Mouse (Mus musculus) erythroblast, embryonic 14.5 days (primary cell): ENCODE results near the gene Minos1. TPM values are rescaled to one million over a fixed set of nuclear protein-coding genes. Genes with fewer than 3 reads are reported as not detected.

ENCODE experiments used
- H3K27me3 ChIP-seq: 2 replicates; pipeline ENCODE4 v1.6.1; 2012; ENCODE audit warnings: inconsistent platforms; ENCODE audit not compliant: control insufficient read depth
- H3K36me3 ChIP-seq: 2 replicates; pipeline ENCODE4 v1.6.1; 2012; ENCODE audit warnings: mild to moderate bottlenecking, inconsistent platforms; ENCODE audit not compliant: control insufficient read depth
- H3K4me1 ChIP-seq: 2 replicates; pipeline ENCODE4 v1.6.1; 2012; ENCODE audit warnings: inconsistent platforms; ENCODE audit not compliant: control insufficient read depth
- H3K4me3 ChIP-seq: replicated peaks from 2 replicates; pipeline ENCODE3; 2012; ENCODE audit warnings: moderate library complexity, mild to moderate bottlenecking, inconsistent platforms
- H3K9me3 ChIP-seq: 2 replicates; pipeline ENCODE4 v1.6.1; 2012; ENCODE audit warnings: low read length, inconsistent platforms, mixed read lengths; ENCODE audit not compliant: control insufficient read depth
- GATA1 ChIP-seq: IDR thresholded peaks from 2 replicates; pipeline ENCODE4 v1.6.1; 2012; ENCODE audit warnings: low read length, inconsistent platforms, mixed read lengths
- TAL1 ChIP-seq: IDR thresholded peaks from 3 replicates; pipeline ENCODE4 v1.6.1; 2012; ENCODE audit warnings: low read length, inconsistent platforms, mixed read lengths
- polyA plus RNA-seq: library from polyadenylated mRNA; stranded (reverse); fragments of >175 nt; gene quantifications from 2 replicates; pipeline ENCODE4 v1.2.3, GENCODE M21; 2012

The Minos1 gene
- polyA plus RNA-seq, 1 experiment, result 4.0 TPM

DNA sequence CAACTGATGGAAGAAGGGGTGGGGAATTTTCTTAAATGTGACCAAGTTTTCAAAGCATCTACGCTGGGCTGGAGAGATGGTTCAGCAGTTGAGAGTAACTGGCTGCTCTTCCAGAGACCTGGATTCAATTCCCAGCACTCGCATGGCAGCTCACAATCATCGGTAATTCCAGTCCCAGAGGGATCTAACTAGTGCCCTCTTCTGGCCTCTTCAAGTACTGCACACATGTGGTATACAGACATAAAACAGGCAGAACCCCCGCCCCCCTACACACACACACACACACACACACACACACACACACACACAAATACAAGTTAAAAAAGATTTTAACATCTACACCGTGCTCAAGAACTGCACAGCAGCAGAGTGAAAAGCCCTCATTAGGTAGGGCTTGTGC lies 15.2 kb downstream of the Minos1 start:
- Histone ChIP-seq H3K36me3 (peaks cover 12% of the 10 kb centered on the region), H3K4me3 (no peak overlapping the region), H3K27me3 (no peaks in the 10 kb centered on the region), H3K9me3 (no peaks in the 10 kb centered on the region), H3K4me1 (peaks cover 65% of the 10 kb centered on the region)
- TF ChIP-seq TAL1 (no peak), GATA1 (no peak)

DNA sequence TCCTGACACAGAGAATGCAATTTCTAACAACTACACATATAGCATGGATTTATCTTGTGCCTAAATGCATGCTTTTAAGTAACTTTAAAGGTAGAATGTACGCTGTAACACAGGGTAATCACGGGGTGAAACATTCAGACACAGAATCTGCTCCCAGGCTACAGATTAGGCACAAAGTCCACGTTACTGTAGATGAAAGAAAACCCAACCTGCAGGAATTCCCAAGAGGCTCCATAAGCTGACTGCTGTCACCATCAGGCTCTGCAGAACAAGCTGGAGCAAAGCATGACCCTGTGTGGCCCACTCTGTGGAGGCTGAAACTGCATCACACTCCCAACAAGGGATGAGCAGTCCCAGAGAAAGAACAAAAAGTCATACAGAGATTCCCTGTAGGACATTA lies 18.4 kb downstream of the Minos1 start:
- Histone ChIP-seq H3K4me3 (no peak overlapping the region), H3K9me3 (no peaks in the 10 kb centered on the region), H3K4me1 (peaks cover 50% of the 10 kb centered on the region), H3K27me3 (no peaks in the 10 kb centered on the region), H3K36me3 (peaks cover 21% of the 10 kb centered on the region)
- TF ChIP-seq GATA1 (no peak), TAL1 (no peak)

- Histone ChIP-seq H3K4me3 (no peak overlapping the region), H3K36me3 (peaks cover 25% of the 10 kb centered on the region), H3K9me3 (no peaks in the 10 kb centered on the region), H3K4me1 (peaks cover 40% of the 10 kb centered on the region), H3K27me3 (no peaks in the 10 kb centered on the region)
- no peak for TF ChIP-seq TAL1
- TF ChIP-seq GATA1, result no peak
Observed at GRCm38 (mm10) chr4:139111421-139111820, 19.5 kb downstream of the Minos1 start.

GRCm38 (mm10) chr4:139110858-139111257 lies 20.1 kb downstream of the Minos1 start:
- TF ChIP-seq TAL1, result no peak
- TF ChIP-seq GATA1, result no peak
- no peak overlapping the region for H3K4me3 ChIP-seq
- no peaks in the 10 kb centered on the region for H3K9me3 ChIP-seq
- peaks cover 34% of the 10 kb centered on the region for H3K4me1 ChIP-seq
- H3K27me3 ChIP-seq, result no peaks in the 10 kb centered on the region
- peaks cover 28% of the 10 kb centered on the region for H3K36me3 ChIP-seq

DNA sequence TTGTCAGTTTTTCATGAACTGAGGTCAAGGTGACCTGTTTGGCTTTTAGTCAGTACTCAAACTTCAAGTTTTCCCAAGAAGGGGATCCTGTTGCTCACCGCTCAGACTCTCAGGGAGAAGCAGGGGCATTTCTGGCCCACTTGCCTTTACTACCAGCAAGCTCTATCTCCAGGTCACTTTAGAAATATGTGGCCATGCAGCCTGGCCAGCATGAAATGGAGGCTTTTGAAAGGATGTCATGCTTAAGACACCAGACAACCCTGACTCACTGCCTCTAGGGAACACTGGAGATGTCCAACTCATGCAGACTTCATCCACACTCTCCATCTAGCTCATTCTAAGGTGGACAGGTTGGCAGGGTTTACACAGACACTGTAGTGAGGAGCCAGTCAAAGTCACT lies 25.5 kb downstream of the Minos1 start:
- Histone ChIP-seq H3K36me3 (peaks cover 64% of the 10 kb centered on the region), H3K4me3 (no peak overlapping the region), H3K9me3 (no peaks in the 10 kb centered on the region), H3K4me1 (peaks cover 7% of the 10 kb centered on the region), H3K27me3 (no peaks in the 10 kb centered on the region)
- TF ChIP-seq TAL1 (no peak), GATA1 (no peak)

DNA sequence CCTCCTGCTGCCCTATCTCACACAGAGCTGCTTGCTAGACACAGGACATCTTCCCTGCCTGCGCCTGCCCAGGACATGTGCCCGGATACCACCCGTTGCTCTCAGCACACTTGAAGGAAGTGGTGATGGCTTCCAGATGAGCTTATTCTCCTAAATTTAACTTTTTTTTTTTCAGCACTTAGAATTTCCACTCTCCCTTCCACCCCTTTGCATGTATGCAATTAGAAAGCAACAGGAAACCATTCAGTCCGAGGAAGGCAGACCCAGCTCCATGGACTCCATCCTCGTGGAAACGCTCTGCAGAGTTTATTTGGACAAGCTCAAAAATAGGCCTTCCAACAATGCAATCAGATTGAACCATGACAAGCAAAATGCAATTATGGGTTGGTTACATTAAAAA lies 29.4 kb downstream of the Minos1 start:
- H3K36me3 ChIP-seq, result peaks cover 50% of the 10 kb centered on the region
- no peaks in the 10 kb centered on the region for H3K27me3 ChIP-seq
- TF ChIP-seq GATA1 (no peak), TAL1 (no peak)
- H3K4me1 ChIP-seq, result no peaks in the 10 kb centered on the region
- no peak overlapping the region for H3K4me3 ChIP-seq
- H3K9me3 ChIP-seq, result no peaks in the 10 kb centered on the region

DNA sequence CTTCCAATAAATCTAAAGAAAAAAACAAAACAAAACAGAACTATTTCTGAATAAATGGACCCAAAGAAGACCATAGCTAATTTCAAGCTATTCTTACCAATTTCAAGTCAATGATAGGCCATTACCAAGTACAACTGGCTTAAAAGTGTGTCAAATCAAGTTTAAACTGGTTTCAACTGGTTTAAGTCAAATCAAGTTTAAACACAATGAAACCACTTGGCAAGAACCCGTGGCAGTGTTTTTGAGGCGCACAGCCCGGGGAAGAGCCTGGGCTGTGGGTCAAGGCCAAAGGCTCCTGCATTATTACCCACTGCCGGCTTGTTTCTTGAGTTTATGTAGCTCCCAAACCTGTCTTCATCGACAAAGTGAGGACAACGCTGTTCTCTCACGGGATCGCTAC lies 30.6 kb downstream of the Minos1 start:
- peaks cover 4% of the 10 kb centered on the region for H3K27me3 ChIP-seq
- peaks cover 43% of the 10 kb centered on the region for H3K36me3 ChIP-seq
- H3K4me3 ChIP-seq, result no peak overlapping the region
- TF ChIP-seq GATA1, result no peak
- no peak for TF ChIP-seq TAL1
- H3K4me1 ChIP-seq, result no peaks in the 10 kb centered on the region
- H3K9me3 ChIP-seq, result peaks cover 1% of the 10 kb centered on the region

DNA sequence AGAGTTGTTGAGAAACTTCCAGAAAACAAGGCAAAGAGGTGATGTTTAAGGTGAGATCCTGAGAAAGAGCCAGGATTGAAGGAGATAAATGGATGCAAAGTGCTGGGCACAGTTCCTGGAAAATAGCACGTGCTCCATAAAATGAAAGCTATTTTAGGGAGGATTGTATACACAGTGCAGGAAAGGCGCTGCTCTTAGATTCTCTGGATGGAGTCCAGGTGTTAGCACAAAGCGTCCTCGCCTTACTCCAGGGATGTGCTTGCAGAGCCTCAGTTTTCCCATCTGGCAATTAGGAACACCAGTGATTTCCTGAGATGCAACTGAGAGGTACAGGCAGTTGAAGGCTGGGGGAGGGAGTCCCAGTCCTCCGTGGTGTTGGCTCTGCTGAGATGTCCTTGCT lies 34.7 kb downstream of the Minos1 start:
- TF ChIP-seq GATA1 (no peak), TAL1 (no peak)
- H3K27me3 ChIP-seq, result peaks cover 45% of the 10 kb centered on the region

DNA sequence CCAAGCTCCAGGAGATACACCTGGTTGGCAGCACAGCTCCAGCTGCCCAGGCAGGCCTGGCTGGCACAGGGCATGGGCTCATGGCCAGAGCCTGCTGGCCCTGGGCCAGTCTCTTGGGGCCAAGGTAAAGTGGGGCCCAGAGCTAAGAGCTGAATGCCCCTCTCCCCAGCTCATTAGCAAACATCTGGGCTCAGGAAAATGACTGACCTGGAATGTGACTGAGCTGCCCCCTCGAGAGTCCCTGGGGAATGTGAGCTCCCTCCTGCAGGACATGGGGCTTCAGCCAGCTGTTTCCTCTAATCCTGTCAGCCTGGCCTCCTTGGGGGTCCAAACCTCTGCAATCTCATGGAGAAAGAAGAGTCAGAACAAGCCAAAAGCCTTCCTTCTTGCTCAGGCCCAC lies 35.5 kb downstream of the Minos1 start:
- peaks cover 53% of the 10 kb centered on the region for H3K27me3 ChIP-seq
- no peaks in the 10 kb centered on the region for H3K4me1 ChIP-seq
- TF ChIP-seq GATA1 (no peak), TAL1 (no peak)
- no peak overlapping the region for H3K4me3 ChIP-seq
- H3K36me3 ChIP-seq, result 0 out of 2 replicates have a peak, but pooled peaks cover under 1% of the 10 kb centered on the region
- peaks cover 8% of the 10 kb centered on the region for H3K9me3 ChIP-seq

More for the DNA sequence above, 34.7 kb downstream of the Minos1 start:
- Histone ChIP-seq H3K4me3 (no peak overlapping the region), H3K9me3 (peaks cover 8% of the 10 kb centered on the region), H3K4me1 (no peaks in the 10 kb centered on the region), H3K36me3 (peaks cover 3% of the 10 kb centered on the region; the same call in 1 of the 2 replicates)

GRCm38 (mm10) chr4:139093196-139093530 lies 37.8 kb downstream of the Minos1 start:
- Histone ChIP-seq H3K9me3 (peaks cover 8% of the 10 kb centered on the region), H3K4me3 (no peak overlapping the region), H3K27me3 (peaks cover 73% of the 10 kb centered on the region), H3K4me1 (no peaks in the 10 kb centered on the region), H3K36me3 (no peaks in the 10 kb centered on the region)
- TF ChIP-seq GATA1, result no peak
- no peak for TF ChIP-seq TAL1
